Mouse (Mus musculus): Measurements from ENCODE around the gene Nectin2. TPM values are rescaled to one million over a fixed set of nuclear protein-coding genes. Genes with fewer than 3 reads are reported as not detected.

The Nectin2 gene
- polyA plus RNA-seq, 1 experiment from 2014 or later, result 34.6 TPM

DNA sequence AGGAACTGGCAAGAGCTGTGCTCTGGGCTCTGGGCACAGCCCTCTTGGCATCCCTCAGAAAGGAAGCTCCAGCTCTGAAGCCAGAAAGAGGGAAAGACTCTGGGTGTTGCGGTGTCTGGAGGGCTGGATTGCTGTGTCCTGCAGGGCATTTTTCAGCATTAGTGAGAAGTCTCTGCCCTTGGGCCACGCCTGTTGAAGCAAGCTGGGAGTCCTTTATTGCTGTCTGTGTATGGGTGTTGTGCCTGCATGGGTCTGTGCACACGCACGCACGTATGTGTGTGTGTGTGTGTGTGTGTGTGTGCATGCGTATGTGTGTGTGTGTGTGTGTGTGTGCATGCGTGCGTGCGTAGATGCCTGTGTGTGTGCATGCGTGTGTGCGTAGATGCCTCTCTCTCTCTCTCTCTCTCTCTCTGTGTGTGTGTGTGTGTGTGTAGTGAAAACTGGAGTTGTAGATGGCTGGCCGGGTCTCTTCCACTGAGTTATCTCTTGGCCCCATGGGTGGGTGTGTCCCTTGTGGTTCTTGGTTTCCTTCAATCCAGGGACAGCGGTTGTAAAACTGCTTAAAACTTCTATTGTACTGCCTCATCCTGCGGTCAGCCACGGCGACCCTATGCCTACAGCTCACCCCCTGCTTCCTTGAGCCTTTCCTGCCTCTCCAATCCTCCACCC is 13.8 kb downstream of the Nectin2 start:
- H3K9ac ChIP-seq, result no peak overlapping the region
- H3K36me3 ChIP-seq (ENCODE audit: poor library complexity, severe bottlenecking), result peaks cover 69% of the 10 kb centered on the region
- no peak overlapping the region for H3K27ac ChIP-seq
- no peaks in the 10 kb centered on the region for H3K4me1 ChIP-seq
- no peaks in the 10 kb centered on the region for H3K27me3 ChIP-seq
- H3K4me2 ChIP-seq, result no peak overlapping the region
- no peaks in the 10 kb centered on the region for H3K9me3 ChIP-seq (replicated peaks)
- H3K4me3 ChIP-seq, result no peak overlapping the region
- ATAC-seq, result no peak
- 95% methylated on average over 16 of the region's 16 CpGs for WGBS

DNA sequence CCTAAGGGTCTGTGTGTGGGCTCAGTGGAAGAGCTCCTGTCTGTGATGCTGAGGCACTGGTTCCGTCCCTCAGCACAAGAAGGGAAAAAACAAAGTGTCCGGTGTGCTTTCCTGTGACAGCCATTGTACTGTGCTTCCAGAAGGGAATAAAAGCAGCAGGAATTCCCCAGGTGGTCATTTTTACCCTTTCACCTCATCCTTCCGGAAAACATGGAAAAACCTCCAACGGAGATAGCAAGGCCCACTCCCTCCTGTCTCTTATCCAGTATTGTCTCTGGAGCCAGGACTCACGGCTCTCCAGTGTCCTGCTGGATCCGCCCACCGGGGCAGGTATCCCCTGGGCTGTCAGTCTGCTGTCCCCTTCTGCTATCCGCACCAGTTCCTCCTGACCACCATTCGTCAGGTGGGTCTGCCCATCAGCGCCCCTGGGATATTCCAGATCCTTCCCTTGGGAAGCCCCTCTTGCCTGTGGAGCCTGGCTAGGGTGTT is 16.1 kb downstream of the Nectin2 start:
- Histone ChIP-seq H3K27me3 (no peaks in the 10 kb centered on the region), H3K4me2 (no peak overlapping the region), H3K9ac (no peak overlapping the region), H3K4me3 (no peak overlapping the region), H3K9me3 (replicated peaks) (no peaks in the 10 kb centered on the region), H3K27ac (no peak overlapping the region), H3K36me3 (ENCODE audit: poor library complexity, severe bottlenecking) (peaks cover 79% of the 10 kb centered on the region), H3K4me1 (no peaks in the 10 kb centered on the region)
- 85% methylated on average over 10 of the region's 10 CpGs for WGBS
- no peak for ATAC-seq

DNA sequence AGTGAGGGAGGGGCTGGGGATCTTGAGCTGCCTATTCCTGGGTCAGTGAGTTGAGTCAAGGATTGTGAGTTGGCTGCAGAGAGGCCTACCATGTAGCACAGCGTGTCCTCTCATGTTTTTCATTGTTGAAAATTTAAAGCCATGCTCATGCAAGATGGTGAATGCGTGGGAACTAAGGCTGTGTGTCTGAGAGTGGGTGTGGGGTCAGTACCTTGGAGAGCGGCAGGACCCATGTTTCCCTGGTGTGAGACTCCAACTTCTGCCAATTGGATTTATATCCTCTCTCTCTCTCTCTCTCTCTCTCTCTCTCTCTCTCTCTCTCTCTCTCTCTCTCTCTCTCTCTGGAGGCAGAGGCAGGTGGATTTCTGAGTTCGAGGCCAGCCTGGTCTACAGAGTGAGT is 23.7 kb downstream of the Nectin2 start:
- Histone ChIP-seq H3K36me3 (ENCODE audit: poor library complexity, severe bottlenecking) (peaks cover 97% of the 10 kb centered on the region), H3K9ac (no peak overlapping the region), H3K4me2 (no peak overlapping the region), H3K27me3 (no peaks in the 10 kb centered on the region), H3K9me3 (replicated peaks) (peaks cover 3% of the 10 kb centered on the region; the same call in 1 of the 2 replicates), H3K27ac (no peak overlapping the region), H3K4me1 (no peaks in the 10 kb centered on the region), H3K4me3 (no peak overlapping the region)
- WGBS, result 91% methylated on average over 4 of the region's 4 CpGs
- no peak for ATAC-seq

DNA sequence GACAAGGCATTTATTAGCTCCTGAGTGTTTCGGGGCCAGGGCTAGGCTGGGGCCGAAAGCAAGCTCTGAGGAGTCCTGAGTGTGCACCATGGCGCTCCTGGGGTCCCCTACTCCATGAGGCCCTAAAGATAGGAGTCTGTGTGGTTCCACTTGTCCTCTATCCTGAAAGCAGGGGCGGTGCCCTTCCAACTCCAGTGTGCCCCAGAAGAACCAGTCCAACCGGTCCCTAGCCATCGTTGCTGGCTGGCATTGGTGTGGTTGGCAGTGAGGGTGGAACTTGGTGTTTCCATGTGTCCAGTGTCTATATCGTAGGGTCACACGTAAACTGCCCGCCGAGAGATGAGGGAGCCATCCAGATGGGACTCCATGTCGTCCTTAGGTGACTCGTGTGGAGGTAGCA is 26.1 kb downstream of the Nectin2 start:
- H3K36me3 ChIP-seq (ENCODE audit: poor library complexity, severe bottlenecking), result peaks cover 95% of the 10 kb centered on the region
- ATAC-seq, result no peak
- H3K4me3 ChIP-seq, result no peak overlapping the region
- no peaks in the 10 kb centered on the region for H3K4me1 ChIP-seq
- no peak overlapping the region for H3K9ac ChIP-seq
- peaks cover 9% of the 10 kb centered on the region; the same call in 1 of the 2 replicates for H3K9me3 ChIP-seq (replicated peaks)
- H3K27me3 ChIP-seq, result no peaks in the 10 kb centered on the region
- 96% methylated on average over 12 of the region's 12 CpGs for WGBS
- H3K27ac ChIP-seq, result no peak overlapping the region
- H3K4me2 ChIP-seq, result no peak overlapping the region

DNA sequence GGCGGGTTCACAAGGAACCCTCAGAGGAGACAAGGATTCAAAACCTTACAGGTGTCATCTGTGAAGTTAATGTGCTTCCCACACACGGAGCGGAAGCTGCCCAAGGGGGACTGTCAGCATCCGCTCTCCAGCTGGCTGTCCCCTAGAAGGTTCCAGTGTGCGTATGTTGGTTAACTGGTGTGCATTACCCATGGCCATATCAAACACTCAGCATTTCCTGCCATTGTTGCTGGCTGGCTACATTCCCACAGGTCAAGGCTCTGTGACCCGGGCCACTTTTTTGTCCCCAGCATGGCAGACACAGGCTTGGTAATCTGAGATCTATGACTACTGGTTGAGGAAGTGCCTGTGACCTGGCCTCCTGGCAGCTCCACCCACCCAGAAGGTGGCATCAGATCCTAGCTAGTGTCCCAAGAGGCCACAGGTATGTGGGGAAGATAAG is 27.5 kb downstream of the Nectin2 start:
- no peak overlapping the region for H3K9ac ChIP-seq
- H3K27ac ChIP-seq, result no peak overlapping the region
- H3K27me3 ChIP-seq, result no peaks in the 10 kb centered on the region
- WGBS, result 94% methylated on average over 6 of the region's 6 CpGs
- H3K9me3 ChIP-seq (replicated peaks), result peaks cover 9% of the 10 kb centered on the region; the same call in 1 of the 2 replicates
- no peak overlapping the region for H3K4me2 ChIP-seq
- no peak for ATAC-seq
- peaks cover 83% of the 10 kb centered on the region for H3K36me3 ChIP-seq (ENCODE audit: poor library complexity, severe bottlenecking)
- no peak overlapping the region for H3K4me3 ChIP-seq
- no peaks in the 10 kb centered on the region for H3K4me1 ChIP-seq

DNA sequence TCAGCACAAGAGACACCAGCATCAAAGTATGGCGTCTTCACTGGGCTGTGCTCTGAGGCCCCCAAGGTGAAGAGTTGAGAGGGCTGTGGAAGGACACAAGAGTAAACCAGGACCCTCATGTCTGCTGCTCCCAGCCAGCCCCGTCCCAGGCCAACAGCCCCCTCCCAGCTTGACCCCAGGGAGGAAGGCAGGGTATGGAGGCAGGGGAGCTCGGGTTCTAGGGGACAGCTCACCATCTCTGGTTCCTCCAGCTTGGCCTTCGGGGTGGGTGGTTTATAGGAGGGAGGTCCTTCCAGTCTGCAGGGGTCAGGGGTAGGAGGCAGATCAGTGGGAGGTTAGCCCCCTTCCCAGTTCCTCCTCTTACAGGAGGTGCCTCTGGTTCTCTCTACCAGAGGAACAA is 31.1 kb downstream of the Nectin2 start:
- H3K4me3 ChIP-seq, result no peak overlapping the region
- H3K4me1 ChIP-seq, result peaks cover 14% of the 10 kb centered on the region
- peaks cover 53% of the 10 kb centered on the region for H3K36me3 ChIP-seq (ENCODE audit: poor library complexity, severe bottlenecking)
- no peak overlapping the region for H3K9ac ChIP-seq
- no peaks in the 10 kb centered on the region for H3K27me3 ChIP-seq
- no peak overlapping the region for H3K27ac ChIP-seq
- no peak for ATAC-seq
- WGBS, result 93% methylated on average over 4 of the region's 4 CpGs
- no peak overlapping the region for H3K4me2 ChIP-seq
- peaks cover 9% of the 10 kb centered on the region; the same call in 1 of the 2 replicates for H3K9me3 ChIP-seq (replicated peaks)

DNA sequence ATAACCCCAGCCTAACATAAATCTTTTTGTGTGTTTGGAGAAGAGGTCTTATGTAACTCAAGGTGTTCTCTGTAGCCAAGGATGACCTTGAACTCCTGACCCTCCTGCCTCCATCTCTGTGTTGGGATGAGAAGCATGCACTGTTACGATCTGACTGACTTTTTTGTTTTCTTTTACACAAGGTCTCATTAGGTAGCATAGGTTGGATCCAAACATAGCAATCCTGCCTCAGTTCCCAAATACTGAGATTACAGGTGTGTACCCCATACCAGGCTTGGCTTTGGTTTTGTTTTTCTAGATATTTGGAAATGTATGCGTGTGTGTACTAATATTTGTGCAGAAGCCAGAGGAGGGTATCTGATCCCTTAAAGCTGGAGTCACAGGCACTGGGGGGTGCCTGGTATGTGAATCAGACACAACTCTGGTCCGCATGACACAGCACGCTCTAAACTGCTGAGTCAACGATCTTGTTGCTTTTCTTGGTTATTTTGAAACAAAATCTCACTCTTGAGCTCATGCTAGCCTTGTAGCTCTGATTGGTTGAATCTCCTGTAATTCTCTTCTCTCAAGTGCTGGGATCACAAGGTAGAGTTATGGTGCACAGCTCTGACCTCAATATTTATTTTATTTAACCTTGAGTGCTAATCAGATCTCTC is 31.9 kb downstream of the Nectin2 start:
- no peak overlapping the region for H3K4me2 ChIP-seq
- peaks cover 50% of the 10 kb centered on the region for H3K36me3 ChIP-seq (ENCODE audit: poor library complexity, severe bottlenecking)
- 94% methylated on average over 5 of the region's 5 CpGs for WGBS
- peaks cover 9% of the 10 kb centered on the region; the same call in 1 of the 2 replicates for H3K9me3 ChIP-seq (replicated peaks)
- no peak overlapping the region for H3K9ac ChIP-seq
- no peak for ATAC-seq
- H3K27me3 ChIP-seq, result no peaks in the 10 kb centered on the region
- H3K4me1 ChIP-seq, result peaks cover 22% of the 10 kb centered on the region
- no peak overlapping the region for H3K4me3 ChIP-seq
- H3K27ac ChIP-seq, result no peak overlapping the region

DNA sequence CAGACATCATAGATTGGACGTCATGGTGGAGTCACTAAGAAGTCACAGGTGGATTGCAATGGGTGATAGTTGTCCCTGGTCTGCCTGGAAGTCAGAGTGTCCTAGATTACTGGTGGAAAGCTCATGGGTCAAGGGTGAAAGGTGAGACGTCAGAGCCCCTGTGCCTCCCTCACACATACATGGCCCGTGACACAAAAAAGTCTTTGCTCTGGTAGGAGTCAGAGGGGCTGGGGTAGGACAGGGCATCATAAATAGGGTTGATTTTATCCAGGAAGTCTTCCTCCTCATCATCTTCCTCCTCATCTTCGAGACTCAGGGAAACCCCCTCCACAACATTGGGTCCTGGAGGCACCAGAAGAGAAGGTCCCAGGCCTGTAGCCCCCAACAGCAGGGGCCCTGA is 32.9 kb downstream of the Nectin2 start:
- Histone ChIP-seq H3K4me3 (no peak overlapping the region), H3K9ac (no peak overlapping the region), H3K9me3 (replicated peaks) (peaks cover 9% of the 10 kb centered on the region; the same call in 1 of the 2 replicates), H3K4me2 (no peak overlapping the region), H3K36me3 (ENCODE audit: poor library complexity, severe bottlenecking) (peaks cover 50% of the 10 kb centered on the region), H3K27me3 (no peaks in the 10 kb centered on the region), H3K27ac (no peak overlapping the region), H3K4me1 (peaks cover 23% of the 10 kb centered on the region)
- ATAC-seq, result no peak
- WGBS, result 92% methylated on average over 4 of the region's 4 CpGs

DNA sequence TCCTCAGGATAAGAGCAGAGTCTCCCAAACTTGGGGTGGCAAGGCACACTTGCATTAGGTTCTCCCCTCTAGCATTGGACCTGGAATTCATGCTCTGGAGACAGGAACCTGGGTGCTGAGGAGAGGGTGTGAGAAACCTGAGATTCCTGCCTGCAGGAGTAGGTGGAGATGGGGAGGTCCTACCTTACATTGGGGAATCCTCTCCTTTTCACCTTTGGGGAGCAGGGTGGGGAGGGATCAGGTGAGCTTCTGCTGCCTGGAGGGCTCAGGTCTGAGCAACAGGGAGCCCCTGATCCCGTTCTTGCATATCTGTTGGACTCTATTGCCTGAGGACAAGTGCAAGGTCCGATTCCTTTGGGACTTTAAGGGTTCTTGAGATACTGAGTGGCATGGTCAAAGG is 33.5 kb downstream of the Nectin2 start:
- H3K4me3 ChIP-seq, result no peak overlapping the region

DNA sequence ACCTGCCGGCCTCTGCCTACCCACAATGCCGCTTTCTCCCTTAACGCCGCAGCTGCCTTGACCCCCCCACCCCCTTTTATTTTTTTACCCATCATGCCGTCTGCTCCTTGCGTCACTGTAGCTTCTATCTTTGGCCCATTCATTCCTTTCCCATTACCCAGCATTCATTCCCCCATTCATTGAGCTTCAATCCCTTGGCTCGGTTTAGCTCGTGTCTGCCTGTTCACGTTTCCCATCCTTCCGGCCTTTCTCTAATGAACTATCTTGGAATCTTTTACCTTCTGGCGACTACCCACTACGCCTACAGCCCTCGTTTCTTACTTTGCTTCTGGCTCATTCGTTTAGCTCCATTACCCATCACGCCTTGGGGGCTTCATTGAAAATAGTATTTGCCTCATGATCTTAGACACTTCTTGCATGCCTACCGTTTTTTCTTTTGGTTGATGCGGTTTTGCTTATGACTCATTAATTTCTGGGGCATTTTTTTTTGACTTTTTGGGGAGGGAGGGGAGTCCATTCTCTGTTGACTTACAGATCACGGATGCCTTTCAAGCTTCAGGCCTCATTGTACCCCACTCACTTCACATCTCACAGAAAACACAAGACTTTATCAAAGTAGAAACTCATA is 34.1 kb downstream of the Nectin2 start:
- 6% methylated on average over 18 of the region's 18 CpGs for WGBS
- ATAC-seq, result no peak

More for the DNA sequence above, 33.5 kb downstream of the Nectin2 start:
- Histone ChIP-seq H3K4me1 (peaks cover 23% of the 10 kb centered on the region), H3K9me3 (replicated peaks) (peaks cover 9% of the 10 kb centered on the region; the same call in 1 of the 2 replicates), H3K36me3 (ENCODE audit: poor library complexity, severe bottlenecking) (peaks cover 52% of the 10 kb centered on the region), H3K4me2 (peak overlapping the region; percentile 63), H3K27ac (peak overlapping the region; percentile 90), H3K9ac (no peak overlapping the region; the same call in 1 of the 2 replicates), H3K27me3 (no peaks in the 10 kb centered on the region)
- ATAC-seq, result no peak
- 89% methylated on average over 2 of the region's 2 CpGs for WGBS

DNA sequence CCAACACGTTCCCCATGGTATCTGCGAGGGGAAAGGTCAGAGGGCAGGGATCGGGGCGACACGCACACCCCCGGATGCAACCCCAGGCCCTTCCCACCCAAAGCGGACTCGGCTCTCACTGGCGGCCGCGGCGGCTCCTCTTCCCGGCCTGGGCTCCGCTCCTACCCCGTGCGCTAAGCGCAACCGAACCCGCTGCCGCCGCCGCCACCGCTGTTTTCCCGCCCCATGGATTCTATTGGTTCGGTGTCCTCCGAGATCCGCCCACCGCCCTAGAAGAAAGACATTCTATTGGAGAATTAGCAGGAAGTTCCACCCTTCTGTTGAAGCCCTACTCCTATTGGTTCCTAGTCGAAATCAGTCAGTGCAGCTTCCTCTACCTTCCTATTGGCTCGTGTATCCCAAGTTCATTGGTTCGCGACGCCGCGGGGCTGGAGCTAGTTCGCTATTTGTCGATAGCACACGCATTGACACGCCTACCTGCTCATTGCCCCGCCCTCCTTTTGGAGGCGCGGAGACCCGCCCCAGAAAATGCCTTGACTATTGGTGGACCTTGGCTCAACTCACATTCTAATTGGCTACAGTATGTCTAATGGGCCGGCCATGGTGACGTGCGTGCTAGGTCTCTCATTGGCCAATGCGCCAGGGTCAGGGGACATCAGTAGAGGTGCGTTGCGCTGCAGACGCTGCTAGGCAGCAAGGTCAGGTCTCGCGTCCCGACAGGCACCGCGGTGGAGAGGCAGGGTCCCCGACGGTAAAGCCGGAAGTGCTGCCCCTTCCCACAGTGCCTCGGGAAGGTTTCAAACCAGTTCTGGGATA is 34.8 kb downstream of the Nectin2 start, which contains the start of gene Tomm40:
TSS of gene Tomm40 (minus strand) at position 200 of the 816 bp plus-strand sequence.
- Histone ChIP-seq H3K4me3 (peak within 1 kb of the TSS; percentile 100), H3K9me3 (replicated peaks) (no peaks in the 10 kb centered on the region), H3K9ac (peak within 1 kb of the TSS; percentile 95), H3K36me3 (ENCODE audit: poor library complexity, severe bottlenecking) (peaks cover 50% of the 10 kb centered on the region), H3K27ac (peak within 1 kb of the TSS; percentile 90), H3K27me3 (no peaks in the 10 kb centered on the region), H3K4me1 (peaks cover 23% of the 10 kb centered on the region), H3K4me2 (peak within 1 kb of the TSS; percentile 98)
- under 1% methylated on average over 56 of the region's 59 CpGs for WGBS
- peak; percentile 98 for ATAC-seq

More for the DNA sequence above, 34.1 kb downstream of the Nectin2 start:
- peak overlapping the region; percentile 53 for H3K9ac ChIP-seq
- peak overlapping the region; percentile 90 for H3K27ac ChIP-seq
- peak overlapping the region; percentile 63 for H3K4me2 ChIP-seq
- peaks cover 52% of the 10 kb centered on the region for H3K36me3 ChIP-seq (ENCODE audit: poor library complexity, severe bottlenecking)
- H3K4me1 ChIP-seq, result peaks cover 23% of the 10 kb centered on the region
- H3K27me3 ChIP-seq, result no peaks in the 10 kb centered on the region
- 0 out of 2 replicates have a peak, but pooled peaks cover 2% of the 10 kb centered on the region for H3K9me3 ChIP-seq (replicated peaks)
- H3K4me3 ChIP-seq, result peak overlapping the region; percentile 37
